Mouse (Mus musculus) kidney, embryonic 15.5 days (tissue): ENCODE results near the gene Tomm40l. TPM values are rescaled to one million over a fixed set of nuclear protein-coding genes. Genes with fewer than 3 reads are reported as not detected.

Source experiments
- ATAC-seq: fragments of 200-750 bp; cut with Nextera tagmentation; replicated peaks from 2 replicates; pipeline ENCODE4 v1.8.0; 2017; ENCODE audit warnings: moderate TSS enrichment; ENCODE audit not compliant: low FRiP score
- H3K27ac ChIP-seq: fragments of 300-500 bp; sonication (generic); 2 replicates; pipeline ENCODE4 v1.5.1; 2015; ENCODE audit warnings: mild to moderate bottlenecking, inconsistent platforms
- H3K27me3 ChIP-seq: fragments of 300-500 bp; sonication (generic); 2 replicates; pipeline ENCODE4 v1.6.1; 2015; ENCODE audit warnings: inconsistent platforms
- H3K36me3 ChIP-seq: fragments of 300-500 bp; sonication (generic); 2 replicates; pipeline ENCODE4 v1.6.1; 2015; ENCODE audit warnings: inconsistent platforms
- H3K4me1 ChIP-seq: fragments of 300-500 bp; sonication (generic); 2 replicates; pipeline ENCODE4 v1.6.1; 2015; ENCODE audit warnings: inconsistent platforms
- H3K4me2 ChIP-seq: fragments of 300-500 bp; sonication (generic); 2 replicates; pipeline ENCODE4 v1.6.1; 2015; ENCODE audit warnings: moderate library complexity, mild to moderate bottlenecking, inconsistent platforms
- H3K4me3 ChIP-seq: fragments of 300-500 bp; sonication (generic); replicated peaks from 2 replicates; pipeline ENCODE4 v1.5.1; 2015; ENCODE audit warnings: mild to moderate bottlenecking, inconsistent platforms
- H3K9ac ChIP-seq: fragments of 300-500 bp; sonication (generic); 2 replicates; pipeline ENCODE4 v1.6.1; 2015; ENCODE audit warnings: mild to moderate bottlenecking, inconsistent platforms
- H3K9me3 ChIP-seq: fragments of 300-500 bp; sonication (generic); replicated peaks from 2 replicates; pipeline ENCODE4 v1.6.1; 2016; ENCODE audit warnings: inconsistent platforms
- WGBS: fragments of 180-500 bp; shearing (Covaris S2); methylation state at CpG from one replicate; pipeline ENCODE4 v1.1.7; 2015; ENCODE audit warnings: mixed read lengths; 5-methylcytosine and 5-hydroxymethylcytosine counted together
- polyA plus RNA-seq: library from polyadenylated mRNA; unstranded; fragments of >200 nt; fragmentation: Nextera tagmentation; extraction: Ambion mirVana; gene quantifications from 2 replicates; pipeline ENCODE4 v1.2.1, GENCODE M21; 2015

Tomm40l gene
- polyA plus RNA-seq, 1 experiment from 2014 or later, result 35.4 TPM

DNA sequence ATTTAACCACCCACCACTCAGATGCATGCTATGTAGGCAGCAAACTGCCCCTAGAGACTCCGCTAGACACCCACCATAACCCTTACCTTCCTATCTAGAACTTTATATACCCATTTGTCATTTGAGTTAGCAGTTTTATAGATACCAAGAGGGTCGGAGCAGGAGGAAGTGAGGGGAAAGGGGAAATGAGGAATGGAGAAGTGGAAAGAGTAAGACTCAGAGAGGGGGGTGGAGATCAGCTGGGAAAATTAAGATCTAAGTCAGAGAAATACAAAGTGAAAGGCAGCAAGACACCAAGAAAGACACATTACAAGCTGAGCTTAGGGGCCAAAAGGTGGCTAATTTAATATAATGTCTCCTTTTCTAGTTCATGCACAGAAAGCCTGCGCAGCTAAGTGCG, 12.2 kb upstream of the Tomm40l start:
- H3K9me3 ChIP-seq, result no peaks in the 10 kb centered on the region
- H3K27me3 ChIP-seq, result no peaks in the 10 kb centered on the region
- H3K9ac ChIP-seq, result no peak overlapping the region
- WGBS, result 78% methylated on average over 4 of the region's 4 CpGs
- peaks cover 63% of the 10 kb centered on the region for H3K36me3 ChIP-seq
- no peak for ATAC-seq
- H3K27ac ChIP-seq, result no peak overlapping the region
- H3K4me2 ChIP-seq, result no peak overlapping the region
- no peak overlapping the region for H3K4me3 ChIP-seq
- H3K4me1 ChIP-seq, result peaks cover 13% of the 10 kb centered on the region; the same call in 1 of the 2 replicates

DNA sequence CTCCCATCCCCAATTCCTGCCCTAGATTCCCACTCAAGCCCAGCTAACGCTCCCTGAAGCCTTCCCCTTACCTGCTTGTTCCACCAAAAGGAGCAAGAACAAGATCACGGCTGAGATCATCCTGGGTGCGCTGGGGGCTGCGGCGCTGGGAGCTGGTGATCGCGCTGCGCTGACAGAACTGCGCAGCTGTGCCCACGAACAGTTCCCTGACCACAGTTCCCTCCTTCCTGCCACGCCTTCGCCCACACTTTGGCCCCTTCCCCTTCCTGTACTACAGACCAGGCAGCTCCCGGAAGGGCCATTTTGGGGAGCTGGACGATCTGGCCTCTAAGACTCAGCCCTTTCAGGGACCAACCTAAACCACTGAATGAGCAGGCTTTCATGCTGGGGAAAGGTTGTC, 11.8 kb upstream of the Tomm40l start, which contains the start of gene Fcer1g:
Gene Fcer1g (minus strand): TSS at position 240 of the 400 bp plus-strand sequence.
- Histone ChIP-seq H3K36me3 (peaks cover 59% of the 10 kb centered on the region), H3K4me2 (no peak within 1 kb of the TSS), H3K9me3 (no peaks in the 10 kb centered on the region), H3K27me3 (no peaks in the 10 kb centered on the region), H3K4me1 (peaks cover 13% of the 10 kb centered on the region; the same call in 1 of the 2 replicates), H3K4me3 (no peak within 1 kb of the TSS), H3K27ac (no peak within 1 kb of the TSS; the same call in 1 of the 2 replicates), H3K9ac (no peak within 1 kb of the TSS)
- ATAC-seq, result no peak
- WGBS, result 88% methylated on average over 14 of the region's 14 CpGs

DNA sequence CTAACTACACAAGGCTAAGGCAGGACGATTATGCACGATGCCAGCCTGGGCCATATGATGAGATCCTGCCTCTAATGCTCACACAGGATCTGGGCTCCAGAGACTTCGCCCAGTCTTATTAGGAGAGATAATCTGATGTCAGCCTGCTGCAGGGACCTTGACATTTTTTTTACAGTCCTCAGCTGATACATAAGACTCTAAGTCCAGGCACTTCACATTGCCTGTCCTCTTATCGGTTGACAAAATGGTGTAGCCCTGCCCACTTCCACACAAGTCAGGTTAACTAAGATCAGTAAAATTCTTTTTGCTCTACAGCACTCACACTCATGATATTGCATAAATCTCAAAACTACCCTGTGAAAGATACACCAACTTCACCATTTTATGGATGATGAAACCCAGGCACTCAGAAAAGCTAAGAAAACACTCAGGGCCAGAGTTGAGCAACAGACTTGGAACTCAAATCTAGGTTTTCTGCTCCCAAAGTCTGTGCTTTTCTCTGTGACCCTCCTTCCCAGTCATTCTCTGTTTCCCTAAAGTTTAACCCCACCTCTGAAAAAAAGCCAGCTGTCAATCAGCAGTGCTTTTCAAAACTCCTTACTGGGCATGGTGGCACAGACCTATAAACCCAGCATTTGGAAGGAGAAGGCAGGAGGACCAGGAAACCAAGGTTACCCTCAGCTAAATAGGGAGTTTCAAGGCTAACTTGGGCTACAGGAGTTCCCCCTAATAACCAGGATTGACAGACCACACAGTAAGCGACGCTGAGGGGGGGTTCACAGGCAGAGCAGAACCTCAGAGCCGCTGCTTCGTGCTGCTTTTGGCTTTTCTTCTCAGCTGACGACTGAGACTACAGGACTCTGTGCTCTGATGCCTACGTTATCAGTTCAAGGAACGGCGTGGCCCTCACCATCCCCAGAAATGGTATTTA, 10.8 kb upstream of the Tomm40l start:
- Histone ChIP-seq H3K4me2 (no peak overlapping the region), H3K27me3 (no peaks in the 10 kb centered on the region), H3K36me3 (peaks cover 49% of the 10 kb centered on the region), H3K4me1 (peaks cover 13% of the 10 kb centered on the region; the same call in 1 of the 2 replicates), H3K27ac (no peak overlapping the region; the same call in 1 of the 2 replicates), H3K9ac (no peak overlapping the region), H3K9me3 (no peaks in the 10 kb centered on the region), H3K4me3 (no peak overlapping the region)
- no peak for ATAC-seq
- WGBS, result 88% methylated on average over 12 of the region's 12 CpGs

DNA sequence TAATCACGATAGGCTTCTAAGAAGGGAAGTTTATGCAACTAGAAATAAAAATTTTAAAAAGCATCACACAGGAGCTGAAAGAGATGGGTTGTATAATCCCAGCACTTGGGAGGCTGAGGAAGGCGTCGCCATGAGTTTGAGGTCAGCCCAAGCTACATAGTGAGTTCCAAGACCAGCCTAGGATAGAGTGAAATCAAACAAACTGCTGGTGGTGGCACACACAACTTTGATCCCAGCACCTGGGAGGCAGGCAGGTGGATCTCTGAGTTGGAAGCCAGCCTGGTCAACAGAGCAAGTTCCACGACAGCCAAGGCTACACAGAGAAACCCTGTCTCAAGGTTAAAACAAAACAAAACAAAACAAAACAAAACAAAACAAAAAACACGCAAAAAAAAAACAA, 10.0 kb upstream of the Tomm40l start:
- Histone ChIP-seq H3K4me3 (no peak overlapping the region), H3K4me2 (no peak overlapping the region), H3K27me3 (no peaks in the 10 kb centered on the region), H3K27ac (no peak overlapping the region), H3K9me3 (no peaks in the 10 kb centered on the region), H3K9ac (no peak overlapping the region), H3K36me3 (peaks cover 42% of the 10 kb centered on the region), H3K4me1 (peaks cover 13% of the 10 kb centered on the region; the same call in 1 of the 2 replicates)
- no peak for ATAC-seq
- WGBS, result 84% methylated on average over 5 of the region's 5 CpGs

DNA sequence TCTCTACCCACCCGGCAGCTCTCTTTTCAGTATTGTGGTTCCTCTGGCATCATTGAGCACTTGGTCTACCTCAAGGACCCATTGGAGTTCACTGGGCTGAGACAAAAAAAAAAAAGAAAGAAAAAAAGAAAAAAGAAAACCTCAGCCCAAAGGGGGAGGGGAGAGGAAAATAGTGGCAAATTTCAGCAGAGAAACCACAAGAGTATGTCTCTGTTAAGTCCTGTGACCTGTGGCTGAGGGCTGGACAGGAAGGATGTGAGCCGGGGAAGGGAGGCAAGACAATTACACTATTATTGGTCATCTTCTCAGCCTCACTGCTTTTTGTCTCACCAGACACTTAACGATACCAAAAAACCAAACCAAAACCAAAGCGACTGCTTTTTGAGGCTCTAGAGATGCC, 9.5 kb upstream of the Tomm40l start:
- 82% methylated on average over 4 of the region's 4 CpGs for WGBS
- no peaks in the 10 kb centered on the region for H3K9me3 ChIP-seq
- peaks cover 37% of the 10 kb centered on the region for H3K36me3 ChIP-seq
- peaks cover 13% of the 10 kb centered on the region; the same call in 1 of the 2 replicates for H3K4me1 ChIP-seq
- no peaks in the 10 kb centered on the region for H3K27me3 ChIP-seq
- no peak overlapping the region for H3K4me2 ChIP-seq
- H3K27ac ChIP-seq, result no peak overlapping the region
- no peak overlapping the region for H3K4me3 ChIP-seq
- ATAC-seq, result no peak
- H3K9ac ChIP-seq, result no peak overlapping the region

DNA sequence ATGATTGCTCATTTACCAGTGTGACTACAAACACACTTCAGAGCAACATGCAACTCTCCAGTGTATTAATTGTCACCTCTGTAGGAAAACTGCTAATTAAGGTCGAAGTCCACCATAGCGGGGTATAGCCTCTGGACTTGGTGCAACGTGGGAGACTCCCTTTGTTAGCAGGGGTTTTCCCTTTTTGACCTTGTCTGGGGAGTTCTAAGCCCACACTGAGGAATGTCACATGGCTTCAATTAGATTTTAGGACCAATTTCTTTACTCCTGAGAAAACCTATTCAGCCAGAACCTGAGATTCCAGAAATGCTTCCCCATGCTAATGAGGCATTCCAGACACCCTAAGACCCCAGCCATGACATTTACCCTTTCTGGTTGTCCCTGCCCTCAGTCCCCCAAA, 7.9 kb upstream of the Tomm40l start:
- ATAC-seq, result no peak
- 61% methylated on average over 3 of the region's 3 CpGs for WGBS

DNA sequence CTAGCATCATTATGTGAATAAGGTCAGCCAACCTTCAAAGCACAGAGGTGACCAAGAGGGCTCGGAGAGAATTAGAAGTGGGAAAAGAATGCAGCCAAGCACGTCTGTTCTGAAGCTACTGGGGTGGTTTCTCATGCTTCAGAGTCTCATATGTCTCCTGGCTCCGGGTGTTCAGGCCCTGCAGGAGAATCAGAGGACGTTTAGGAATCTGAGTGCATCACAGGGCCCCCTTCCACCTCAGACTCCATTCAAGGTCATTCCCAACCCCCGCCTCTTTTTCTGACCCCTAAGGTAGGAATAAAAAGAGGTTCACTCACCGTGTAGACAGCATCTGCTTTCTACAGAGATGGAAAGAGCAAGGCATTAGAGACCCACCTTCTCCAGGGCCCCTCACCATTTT, 7.4 kb upstream of the Tomm40l start:
- no peak overlapping the region for H3K4me2 ChIP-seq
- H3K9me3 ChIP-seq, result no peaks in the 10 kb centered on the region
- H3K27me3 ChIP-seq, result no peaks in the 10 kb centered on the region
- H3K36me3 ChIP-seq, result peaks cover 16% of the 10 kb centered on the region
- no peak overlapping the region for H3K9ac ChIP-seq
- peak overlapping the region; percentile 49 for H3K27ac ChIP-seq
- WGBS, result 43% methylated on average over 6 of the region's 6 CpGs
- H3K4me1 ChIP-seq, result peaks cover 13% of the 10 kb centered on the region; the same call in 1 of the 2 replicates
- no peak overlapping the region for H3K4me3 ChIP-seq
- ATAC-seq, result no peak

More for the DNA sequence above, 7.9 kb upstream of the Tomm40l start:
- Histone ChIP-seq H3K36me3 (peaks cover 20% of the 10 kb centered on the region), H3K27me3 (no peaks in the 10 kb centered on the region), H3K4me3 (no peak overlapping the region), H3K4me1 (peaks cover 13% of the 10 kb centered on the region; the same call in 1 of the 2 replicates), H3K4me2 (no peak overlapping the region), H3K27ac (0 out of 2 replicates have a peak overlapping the region, but pooled peaks have one; percentile 49), H3K9me3 (no peaks in the 10 kb centered on the region), H3K9ac (no peak overlapping the region)

DNA sequence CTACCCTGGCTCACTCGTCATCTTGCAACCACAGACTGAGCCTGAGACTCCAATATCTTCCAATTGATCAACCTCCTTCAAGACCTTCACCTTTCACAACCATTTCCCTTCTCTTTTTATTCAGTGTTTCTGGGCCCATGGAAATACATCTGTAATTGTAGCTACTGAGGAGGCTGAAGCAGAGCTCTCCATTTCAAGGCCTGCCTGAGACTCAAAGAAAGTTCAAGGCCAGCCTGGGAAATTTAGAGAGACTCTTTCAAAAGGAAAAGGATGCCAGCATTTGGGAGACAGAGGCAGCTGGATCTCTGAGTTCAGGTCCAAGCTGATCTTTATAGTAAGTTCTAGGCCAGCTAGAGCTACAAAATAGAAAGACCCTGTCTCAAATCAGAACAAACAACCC, 5.6 kb upstream of the Tomm40l start:
- no peak overlapping the region for H3K27ac ChIP-seq
- no peaks in the 10 kb centered on the region for H3K36me3 ChIP-seq
- ATAC-seq, result no peak
- no peaks in the 10 kb centered on the region for H3K9me3 ChIP-seq
- no peaks in the 10 kb centered on the region for H3K27me3 ChIP-seq
- 71% methylated on average over 1 of the region's 1 CpGs for WGBS
- H3K4me2 ChIP-seq, result no peak overlapping the region
- H3K9ac ChIP-seq, result no peak overlapping the region
- peaks cover 18% of the 10 kb centered on the region for H3K4me1 ChIP-seq
- H3K4me3 ChIP-seq, result no peak overlapping the region

DNA sequence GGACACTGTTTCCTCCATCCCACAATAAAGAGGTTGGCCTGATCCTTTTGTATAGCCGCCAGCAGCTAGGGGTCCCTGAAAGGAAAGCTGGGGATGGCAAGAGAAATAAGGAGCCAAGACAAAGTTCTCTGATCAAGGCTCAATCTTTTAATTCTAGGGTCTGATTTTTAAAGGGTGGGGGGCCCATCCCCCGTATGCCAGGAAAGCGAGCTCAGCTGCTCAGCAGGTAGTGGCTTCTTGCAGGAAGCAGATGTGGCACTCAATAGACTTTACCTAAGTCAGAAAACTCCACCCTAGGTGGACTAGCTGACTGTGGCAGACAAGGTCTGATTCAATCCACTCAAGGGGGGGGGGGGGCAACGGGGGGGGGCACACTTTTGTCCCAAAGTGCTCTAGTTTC, 4.5 kb upstream of the Tomm40l start:
- Histone ChIP-seq H3K9ac (no peak overlapping the region), H3K4me3 (no peak overlapping the region), H3K27ac (no peak overlapping the region), H3K36me3 (no peaks in the 10 kb centered on the region), H3K9me3 (no peaks in the 10 kb centered on the region), H3K4me1 (peaks cover 20% of the 10 kb centered on the region), H3K4me2 (no peak overlapping the region), H3K27me3 (no peaks in the 10 kb centered on the region)
- 54% methylated on average over 4 of the region's 4 CpGs for WGBS
- ATAC-seq, result no peak

DNA sequence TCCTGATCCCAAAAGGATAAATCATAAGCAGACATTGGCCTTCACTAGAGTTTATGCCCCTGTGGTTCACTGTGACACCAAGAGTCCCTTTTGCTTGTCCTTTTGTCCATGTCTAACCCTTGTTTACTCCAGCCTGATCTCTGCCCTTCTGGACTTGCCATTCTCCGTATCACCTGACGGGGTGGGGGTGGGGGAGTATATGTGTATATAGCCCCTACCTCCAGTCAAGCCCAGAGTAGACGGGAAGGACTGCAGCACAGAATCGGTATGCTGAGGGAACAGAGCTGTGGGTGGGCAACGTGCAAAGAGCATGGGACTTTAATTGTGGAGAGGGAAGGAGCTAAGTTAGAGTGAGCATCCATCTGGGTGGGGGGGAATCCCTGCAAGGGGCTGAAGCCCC, 2.5 kb upstream of the Tomm40l start, which contains the start of gene Apoa2:
Gene Apoa2 (plus strand): TSS at position 198 of the 400 bp plus-strand sequence.
- Histone ChIP-seq H3K36me3 (peaks cover 6% of the 10 kb centered on the region), H3K4me1 (peaks cover 24% of the 10 kb centered on the region), H3K9me3 (no peaks in the 10 kb centered on the region), H3K27me3 (no peaks in the 10 kb centered on the region), H3K4me2 (no peak within 1 kb of the TSS), H3K9ac (no peak within 1 kb of the TSS), H3K4me3 (no peak within 1 kb of the TSS), H3K27ac (no peak within 1 kb of the TSS)
- no peak for ATAC-seq
- WGBS, result 69% methylated on average over 5 of the region's 5 CpGs

DNA sequence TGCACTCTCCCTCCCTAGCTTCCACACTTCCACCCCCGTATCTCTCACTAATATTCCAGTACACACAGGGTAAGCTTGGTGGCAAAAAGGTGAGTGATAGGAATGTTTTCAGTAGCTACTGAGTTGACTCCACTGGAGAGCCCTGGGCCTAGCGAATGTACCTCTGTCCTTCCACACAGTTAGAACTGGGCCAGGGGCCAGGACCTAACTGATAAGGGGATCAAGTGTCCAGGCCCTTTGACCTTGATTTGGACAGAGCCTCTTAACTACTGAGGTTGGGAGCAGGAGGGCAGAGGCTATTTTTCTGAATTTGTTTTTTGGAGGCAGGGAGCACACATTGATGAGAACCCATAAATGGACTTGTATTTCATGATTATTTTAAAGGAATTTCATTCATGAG, 1.5 kb upstream of the Tomm40l start:
- Histone ChIP-seq H3K27me3 (no peaks in the 10 kb centered on the region), H3K36me3 (peaks cover 16% of the 10 kb centered on the region), H3K9ac (no peak overlapping the region), H3K4me3 (no peak overlapping the region), H3K4me1 (peaks cover 20% of the 10 kb centered on the region), H3K4me2 (no peak overlapping the region), H3K27ac (no peak overlapping the region), H3K9me3 (no peaks in the 10 kb centered on the region)
- 71% methylated on average over 2 of the region's 2 CpGs for WGBS
- ATAC-seq, result no peak

DNA sequence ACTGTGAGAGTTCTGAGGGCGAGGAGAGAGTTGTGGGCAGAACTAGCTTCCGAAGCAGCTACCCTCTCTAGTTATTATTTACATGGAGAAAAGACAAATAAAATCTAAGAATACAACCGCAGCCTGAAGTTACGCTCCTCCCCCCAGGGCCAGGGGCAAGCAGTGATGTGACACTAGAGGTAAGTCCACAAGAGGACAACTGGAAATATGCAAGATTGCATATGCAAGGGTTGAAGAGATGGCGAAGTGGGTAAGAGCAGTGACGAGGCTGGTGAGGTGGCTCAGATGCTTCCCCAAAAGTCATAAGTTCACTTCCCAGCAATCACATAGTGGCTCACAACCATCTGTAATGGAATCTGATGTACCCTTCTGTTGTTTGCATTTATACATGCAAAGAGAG, 854 bp upstream of the Tomm40l start:
- Histone ChIP-seq H3K4me2 (peak overlapping the region; percentile 52), H3K4me1 (peaks cover 20% of the 10 kb centered on the region), H3K27me3 (no peaks in the 10 kb centered on the region), H3K27ac (peak overlapping the region; percentile 95), H3K9ac (0 out of 2 replicates have a peak overlapping the region, but pooled peaks have one; percentile 25), H3K4me3 (peak overlapping the region; percentile 74), H3K9me3 (no peaks in the 10 kb centered on the region), H3K36me3 (peaks cover 23% of the 10 kb centered on the region)
- 81% methylated on average over 6 of the region's 6 CpGs for WGBS
- ATAC-seq, result no peak
